Mouse (Mus musculus) right cerebral cortex, adult 18-20 months (tissue): Measurements from ENCODE around the gene Cd68.

Experiments used
- DNase-seq: peaks from one replicate; pipeline ENCODE4 v3.0.0; 2022; ENCODE audit warnings: mixed read lengths

The Cd68 gene

DNA sequence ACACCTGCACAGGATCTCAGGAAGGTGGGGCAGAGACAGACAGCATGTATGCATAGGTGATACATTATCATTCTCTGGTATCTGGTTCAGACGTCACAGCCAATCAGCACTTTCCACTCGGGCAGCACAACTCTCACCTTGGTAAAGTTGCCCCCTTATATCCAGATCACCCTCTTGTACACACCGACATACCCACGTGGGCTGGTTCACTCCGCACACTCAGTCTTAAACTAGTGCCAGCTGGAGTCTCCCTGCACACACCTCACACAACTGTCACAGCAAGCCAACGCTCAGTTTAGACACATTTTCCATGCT, 29.1 kb upstream of the Cd68 start:
- DNase-seq, result no peak

- no peak for DNase-seq
These were observed 27.5 kb upstream of the Cd68 start for GRCm38 (mm10) chr11:69693421-69693965.

DNA sequence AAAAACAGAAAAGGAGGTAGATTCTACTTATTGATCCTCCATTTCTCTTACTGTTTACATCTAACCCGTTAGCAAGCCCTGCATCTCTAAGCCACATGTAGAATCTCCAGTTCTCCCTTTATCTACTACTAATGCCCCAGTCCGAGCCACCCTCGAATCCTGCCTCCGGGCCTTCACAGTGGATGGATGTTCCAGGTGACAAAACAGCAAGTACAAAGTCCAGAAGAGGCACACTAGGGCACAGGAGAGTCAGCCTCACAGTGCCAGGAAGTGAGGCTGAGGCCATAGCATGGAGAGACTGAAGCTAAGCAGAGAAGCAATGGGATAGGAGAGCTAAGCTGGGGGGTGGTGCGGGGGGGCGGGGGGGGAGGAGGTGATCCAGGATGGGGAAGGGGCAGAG, 26.9 kb upstream of the Cd68 start:
- no peak for DNase-seq

DNA sequence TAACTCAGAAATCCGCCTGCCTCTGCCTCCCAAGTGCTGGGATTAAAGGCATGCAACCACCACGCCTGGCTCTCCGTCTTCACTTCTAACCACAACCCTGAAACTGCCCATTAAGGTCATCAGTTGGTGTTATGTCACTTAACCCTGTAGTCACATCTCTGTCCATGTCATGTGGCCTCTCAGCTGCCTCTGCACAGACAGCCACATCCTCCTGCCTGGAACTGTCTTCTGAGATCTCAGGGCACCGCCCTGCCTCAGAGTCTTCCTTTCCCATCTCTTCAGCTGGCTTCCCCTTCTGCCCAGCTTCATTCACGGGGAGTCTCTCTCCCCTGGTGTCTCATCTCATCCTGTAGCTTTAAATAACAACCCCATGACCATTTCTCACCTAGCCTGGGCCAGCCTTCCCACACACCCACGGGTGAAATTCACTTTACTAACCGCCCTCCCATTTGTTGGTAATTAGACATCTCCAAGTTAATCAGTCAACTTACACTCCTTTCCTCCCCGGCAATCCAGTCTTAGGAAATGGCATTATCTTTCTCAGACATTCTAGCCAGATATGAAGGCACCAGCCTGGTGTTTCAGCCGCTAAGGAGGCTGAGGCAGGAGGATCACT, 26.4 kb upstream of the Cd68 start:
- no peak for DNase-seq

- DNase-seq, result no peak
These were observed 23.9 kb upstream of the Cd68 start for GRCm38 (mm10) chr11:69689891-69690290.

GRCm38 (mm10) chr11:69687061-69687460, 21.1 kb upstream of the Cd68 start:
- DNase-seq, result no peak

- no peak for DNase-seq
These were observed 20.4 kb upstream of the Cd68 start for GRCm38 (mm10) chr11:69686377-69686776.

- peak; percentile 52 for DNase-seq
These were observed 19.7 kb upstream of the Cd68 start, which contains the start of gene Tnfsf13 for GRCm38 (mm10) chr11:69685526-69686148. Gene Tnfsf13, minus strand, starts transcription at chr11:69685784.

- no peak for DNase-seq
These were observed 19.0 kb upstream of the Cd68 start for GRCm38 (mm10) chr11:69684936-69685335.

DNA sequence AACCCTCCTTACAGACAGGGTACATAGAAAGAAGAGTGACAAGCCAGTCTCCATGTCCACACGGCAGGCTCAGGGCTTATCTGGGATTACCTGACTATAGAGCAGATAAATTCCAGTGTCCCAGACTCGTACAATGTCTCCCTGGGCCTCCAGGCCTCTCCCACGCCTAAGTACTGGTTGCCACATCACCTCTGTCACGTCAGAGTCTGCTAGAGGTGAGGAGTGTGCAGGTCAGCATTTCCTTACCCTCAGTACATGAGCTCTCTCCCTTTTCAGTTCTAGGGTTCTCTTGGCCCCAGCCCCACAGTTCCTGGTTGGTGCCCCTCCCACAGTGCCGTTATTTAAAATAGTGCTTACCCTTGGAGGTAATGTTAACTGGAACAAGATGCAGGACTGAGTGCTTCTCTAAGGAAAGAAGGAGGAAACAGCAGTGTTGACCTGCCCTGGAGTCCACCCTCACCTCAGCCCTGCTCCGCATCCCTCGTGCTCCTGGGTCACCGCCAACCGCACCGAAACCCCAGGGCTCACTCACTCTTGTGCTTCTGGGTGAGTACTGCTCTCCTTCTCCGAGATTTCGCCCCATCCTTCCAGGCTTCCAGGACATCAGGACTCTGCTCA, 18.3 kb upstream of the Cd68 start:
- no peak for DNase-seq

DNA sequence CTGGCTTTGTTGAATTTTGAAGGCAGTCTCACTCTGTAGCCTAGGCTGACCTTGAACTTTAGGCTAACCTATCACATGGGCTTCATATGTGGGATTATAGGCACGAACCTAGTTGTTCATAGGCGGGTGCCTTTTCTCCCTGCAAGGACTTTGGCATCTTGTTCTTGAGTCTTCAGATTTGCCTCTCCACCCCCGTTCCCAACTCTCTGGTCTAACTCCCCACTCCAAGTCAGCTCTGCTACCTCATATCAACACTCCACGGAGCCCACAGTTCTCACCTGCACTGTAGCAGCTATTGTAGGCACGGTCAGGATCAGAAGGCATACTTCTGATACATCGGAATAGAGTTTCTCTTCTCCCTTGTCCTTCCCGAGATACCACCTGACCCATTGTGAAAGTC, 17.6 kb upstream of the Cd68 start:
- no peak for DNase-seq

DNA sequence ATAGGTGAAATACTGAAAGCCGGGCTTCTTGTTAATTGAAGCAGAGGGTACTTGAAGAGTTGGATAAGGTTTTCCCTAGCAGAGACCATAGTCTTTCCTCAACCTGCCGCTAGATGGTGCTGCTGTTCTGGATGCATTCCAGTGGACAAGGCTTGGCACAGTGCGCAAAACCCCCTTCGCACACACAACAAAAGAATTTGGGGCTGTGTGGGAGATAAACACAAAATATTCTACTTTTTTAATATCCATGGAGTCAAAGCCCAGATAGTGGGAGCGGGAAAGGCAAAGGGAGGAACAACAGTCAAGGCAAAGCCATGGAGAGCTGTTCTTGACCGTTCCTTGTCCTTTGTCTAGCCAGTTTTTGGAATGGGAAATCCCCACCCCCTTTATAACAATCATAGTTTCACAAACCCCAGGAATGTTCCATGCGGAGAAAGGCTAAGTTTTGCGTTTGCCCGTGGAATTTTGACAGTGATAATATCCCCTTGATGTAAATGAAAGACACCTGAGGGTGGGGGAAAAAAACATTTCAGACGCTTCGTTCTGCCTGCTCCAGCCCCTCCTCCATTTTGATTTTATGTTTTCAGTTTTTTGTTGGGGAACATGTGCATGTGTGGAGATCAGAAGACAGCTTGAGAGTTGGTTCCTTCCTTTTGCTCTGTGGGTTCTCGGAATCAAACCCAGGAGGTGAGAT, 17.0 kb upstream of the Cd68 start:
- DNase-seq, result peak; percentile 86

DNA sequence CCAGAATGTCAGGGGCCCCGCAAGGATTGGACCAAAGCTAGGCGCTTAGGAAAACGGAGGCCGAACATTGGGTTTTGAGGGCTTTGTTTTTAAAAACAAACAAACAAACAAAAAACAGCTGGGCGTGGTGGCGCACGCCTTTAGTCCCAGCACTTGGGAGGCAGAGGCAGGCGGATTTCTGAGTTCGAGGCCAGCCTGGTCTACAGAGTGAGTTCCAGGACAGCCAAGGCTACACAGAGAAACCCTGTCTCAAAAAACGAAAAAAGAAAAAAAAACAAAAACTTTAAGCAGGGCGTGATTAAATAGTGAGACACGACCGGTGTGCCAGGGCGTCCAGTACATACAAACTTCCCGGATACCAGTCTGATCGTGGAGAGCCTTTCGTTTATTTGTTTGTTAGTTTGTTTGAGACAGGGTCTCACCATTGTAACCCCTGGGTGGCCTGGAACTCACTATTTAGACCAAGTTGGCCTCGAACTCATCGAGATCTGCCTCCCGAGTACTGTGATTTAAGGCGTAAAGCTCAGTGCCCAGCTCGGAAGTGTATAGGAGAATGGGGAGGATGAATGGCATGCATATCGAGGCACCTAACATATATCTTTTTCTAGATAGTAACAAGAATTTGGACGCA, 16.4 kb upstream of the Cd68 start:
- no peak for DNase-seq

DNA sequence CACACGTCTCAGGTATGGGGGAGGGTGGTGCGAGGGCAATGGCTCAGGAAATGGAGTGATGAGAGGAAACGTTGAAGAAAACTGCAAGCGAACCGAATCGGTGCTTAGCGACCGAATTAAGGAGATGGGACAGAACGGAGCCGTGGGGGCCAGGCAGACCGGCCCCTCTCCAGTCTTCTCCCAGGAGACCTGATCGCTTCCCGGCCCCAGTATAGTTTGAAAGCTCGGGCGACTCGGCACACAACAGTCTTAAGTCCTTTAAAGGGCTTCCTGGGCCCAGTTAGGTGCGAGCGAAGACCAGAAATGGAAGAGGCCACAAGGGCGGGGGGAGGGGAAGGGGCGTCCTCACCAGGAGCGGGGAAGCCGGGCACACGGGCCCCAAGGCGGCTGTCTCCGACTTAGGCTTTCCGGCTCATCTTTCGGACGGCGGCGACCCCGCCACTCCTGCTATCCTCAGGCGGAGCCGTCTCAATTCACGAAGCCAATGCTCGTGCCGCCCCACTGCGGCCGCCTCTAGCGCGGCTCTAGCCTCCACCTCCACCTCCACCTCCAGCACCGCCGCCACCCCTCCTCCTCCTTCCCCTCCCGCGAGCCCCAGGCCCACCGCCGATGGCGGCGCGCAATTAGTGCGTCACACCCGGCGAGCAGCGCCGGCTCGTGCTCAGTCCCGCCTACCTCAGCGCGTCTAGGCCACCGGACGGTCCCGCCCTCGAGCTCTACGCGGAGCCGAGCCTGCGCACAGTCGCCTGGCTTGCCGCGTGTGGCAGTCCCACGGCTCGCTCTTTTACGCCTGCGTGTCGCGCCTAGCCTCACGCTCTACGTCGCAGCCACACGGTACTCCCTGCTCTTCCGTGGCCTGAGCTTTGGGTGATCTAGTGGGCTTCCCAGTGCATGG, 15.6 kb upstream of the Cd68 start, which contains the start of gene Senp3:
TSS of gene Senp3 (minus strand) at position 771 of the 895 bp plus-strand sequence.
- peak; percentile 98 for DNase-seq

DNA sequence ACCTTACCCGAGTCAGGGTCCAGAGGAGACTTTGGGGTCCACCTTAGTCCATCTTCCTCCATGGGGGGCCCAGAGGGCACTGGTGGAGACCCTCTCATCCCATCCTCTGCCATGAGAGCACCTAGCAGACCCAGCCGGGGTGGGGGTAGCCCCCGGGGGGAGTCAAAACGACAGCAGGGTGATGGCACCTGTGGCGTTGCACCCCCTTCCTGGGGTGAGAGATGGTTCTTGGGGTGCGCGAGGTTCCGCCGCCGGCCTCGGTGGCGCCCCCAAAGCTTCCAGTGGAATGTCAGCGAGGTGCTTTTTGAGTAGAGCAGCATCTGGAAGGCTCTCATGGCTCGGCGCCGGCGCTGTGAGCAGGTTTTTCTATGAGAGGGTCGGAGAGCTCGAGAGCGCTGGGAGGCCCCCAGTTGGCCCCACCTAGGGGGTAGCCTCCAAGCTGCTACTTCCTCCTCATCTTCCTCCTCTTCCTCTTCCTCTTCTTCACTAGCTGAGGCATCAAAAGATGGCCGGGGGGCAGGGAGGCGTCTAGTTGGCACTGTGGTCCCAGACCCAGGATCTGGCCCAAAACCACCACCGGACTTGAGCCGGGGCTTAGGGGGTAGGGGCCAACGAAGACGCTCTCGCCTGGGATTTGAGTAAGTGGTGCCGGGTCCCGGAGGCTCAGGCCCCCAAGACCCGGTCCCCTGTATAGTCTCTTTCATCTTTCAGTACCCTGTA, 14.3 kb upstream of the Cd68 start:
- DNase-seq, result no peak

GRCm38 (mm10) chr11:69679144-69679543, 13.2 kb upstream of the Cd68 start:
- no peak for DNase-seq

GRCm38 (mm10) chr11:69672211-69672706, 6.3 kb upstream of the Cd68 start, which contains the start of gene Eif4a1:
Gene Eif4a1, minus strand, starts transcription at chr11:69672423.
- DNase-seq, result peak; percentile 100

DNA sequence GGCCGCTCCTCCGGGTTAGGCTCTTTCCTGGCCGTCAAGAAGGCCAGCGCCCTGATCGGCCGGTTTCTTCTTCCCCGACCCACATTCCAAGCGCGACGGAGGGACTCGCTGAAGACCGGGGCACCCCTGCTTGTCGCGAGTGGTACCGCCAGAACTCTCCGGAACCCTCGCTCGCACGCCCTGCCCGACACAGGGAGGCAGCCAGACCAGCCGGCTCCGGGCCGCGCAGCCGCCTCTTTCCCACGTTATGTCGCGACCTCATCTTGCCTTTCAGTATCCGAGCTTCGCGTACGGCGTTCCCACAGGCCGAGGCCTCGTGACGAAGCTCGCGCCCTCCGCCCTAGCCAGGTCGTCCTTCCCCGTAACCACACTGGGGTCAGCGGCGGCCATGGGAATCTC, 5.8 kb upstream of the Cd68 start:
- DNase-seq, result no peak

DNA sequence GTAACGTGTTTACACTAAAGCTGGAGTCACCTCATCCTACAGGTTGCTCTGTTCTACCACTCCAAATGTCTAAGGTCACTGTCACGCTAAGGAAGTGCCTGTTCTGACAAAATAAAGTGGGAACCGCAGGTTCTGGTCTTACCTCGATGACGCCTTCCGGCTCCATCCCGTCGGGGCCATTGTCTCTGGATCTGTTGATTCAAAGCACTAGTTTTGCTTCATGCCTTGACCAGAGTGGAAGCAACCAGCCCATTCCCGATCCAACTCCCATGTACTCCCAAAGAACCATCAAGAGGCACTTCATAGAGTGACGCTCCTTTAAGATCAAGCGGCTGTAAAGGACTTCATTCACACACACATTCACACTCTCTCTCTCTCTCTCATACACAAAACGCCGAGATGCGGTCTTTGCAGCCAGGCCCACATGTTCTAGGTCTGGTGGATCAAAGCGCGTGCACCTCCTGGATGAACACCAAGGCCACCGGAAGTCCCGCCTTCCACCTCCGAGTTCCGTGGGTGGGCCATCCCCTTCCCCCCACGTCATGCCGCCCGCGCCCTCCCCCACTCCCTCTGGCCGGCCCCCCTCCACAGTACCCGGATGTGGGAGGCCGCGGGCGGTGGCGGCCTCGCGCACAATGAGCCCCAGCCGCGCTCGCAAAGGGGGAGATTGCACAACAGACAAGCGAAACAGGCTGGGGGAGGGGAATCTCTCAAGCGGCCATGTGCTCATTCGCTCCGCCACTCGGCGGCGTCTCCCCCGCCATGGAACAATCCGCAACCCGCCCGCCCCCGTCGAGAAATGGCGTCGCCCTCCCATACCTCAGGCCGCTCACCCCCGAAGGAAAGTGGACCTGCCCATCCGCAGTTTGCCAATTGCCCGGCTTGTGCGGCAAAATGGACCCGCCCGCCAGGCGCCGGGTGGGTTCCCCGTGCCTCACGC, 5.1 kb upstream of the Cd68 start:
- peak; percentile 91 for DNase-seq

- DNase-seq, result no peak
These were observed 682 bp upstream of the Cd68 start for GRCm38 (mm10) chr11:69666665-69667005.
